Mouse (Mus musculus): ENCODE data around the gene Syk. TPM values are rescaled to one million over a fixed set of nuclear protein-coding genes. Genes with fewer than 3 reads are reported as not detected.
A peak's percentile ranks its signal among the peaks of the same experiment; 100 is the strongest.

Gene Syk
- total RNA-seq, 4 experiments from 2014 or later: 16.1 to 18.7 (median 17.6) TPM

GRCm38 (mm10) chr13:52598233-52598632 is 15.3 kb downstream of the Syk start:
- DNase-seq (ENCODE audit: low spot score): no peak

- no peak for DNase-seq (ENCODE audit: low spot score)
Measured at GRCm38 (mm10) chr13:52600015-52600643, 17.2 kb downstream of the Syk start.

GRCm38 (mm10) chr13:52602752-52603151 is 19.8 kb downstream of the Syk start:
- no peak for DNase-seq (ENCODE audit: low spot score)

GRCm38 (mm10) chr13:52603704-52604349 is 20.9 kb downstream of the Syk start:
- DNase-seq (ENCODE audit: low spot score): no peak

- no peak for DNase-seq (ENCODE audit: low spot score)
Measured at GRCm38 (mm10) chr13:52605006-52605405, 22.0 kb downstream of the Syk start.

GRCm38 (mm10) chr13:52605911-52606310 is 22.9 kb downstream of the Syk start:
- peak; percentile 64 for DNase-seq (ENCODE audit: low spot score)

- DNase-seq (ENCODE audit: low spot score): peak; percentile 35
Measured at GRCm38 (mm10) chr13:52606656-52607275, 23.8 kb downstream of the Syk start.

- no peak for DNase-seq (ENCODE audit: low spot score)
Measured at GRCm38 (mm10) chr13:52607964-52608363, 25.0 kb downstream of the Syk start.

- DNase-seq (ENCODE audit: low spot score): no peak
Measured at GRCm38 (mm10) chr13:52610463-52610862, 27.5 kb downstream of the Syk start.

GRCm38 (mm10) chr13:52613266-52613665 is 30.3 kb downstream of the Syk start:
- no peak for DNase-seq (ENCODE audit: low spot score)

- no peak for DNase-seq (ENCODE audit: low spot score)
Measured at GRCm38 (mm10) chr13:52615085-52615484, 32.1 kb downstream of the Syk start.

- DNase-seq (ENCODE audit: low spot score): no peak
Measured at GRCm38 (mm10) chr13:52617096-52617714, 34.2 kb downstream of the Syk start.

- no peak for DNase-seq (ENCODE audit: low spot score)
Measured at GRCm38 (mm10) chr13:52618592-52618991, 35.6 kb downstream of the Syk start.

GRCm38 (mm10) chr13:52619482-52619881 is 36.5 kb downstream of the Syk start:
- no peak for DNase-seq (ENCODE audit: low spot score)

- DNase-seq (ENCODE audit: low spot score): peak; percentile 65
Measured at GRCm38 (mm10) chr13:52624038-52624437, 41.1 kb downstream of the Syk start.

GRCm38 (mm10) chr13:52628602-52629001 is 45.6 kb downstream of the Syk start:
- no peak for DNase-seq (ENCODE audit: low spot score)

- DNase-seq (ENCODE audit: low spot score): no peak
Measured at GRCm38 (mm10) chr13:52631624-52632023, 48.7 kb downstream of the Syk start.

GRCm38 (mm10) chr13:52635484-52635883 is 52.5 kb downstream of the Syk start:
- DNase-seq (ENCODE audit: low spot score): no peak

GRCm38 (mm10) chr13:52636176-52636748 is 53.3 kb downstream of the Syk start:
- DNase-seq (ENCODE audit: low spot score): no peak

GRCm38 (mm10) chr13:52646566-52646965 is 63.6 kb downstream of the Syk start:
- DNase-seq (ENCODE audit: low spot score): no peak

GRCm38 (mm10) chr13:52647996-52648712 is 65.2 kb downstream of the Syk start:
- no peak for DNase-seq (ENCODE audit: low spot score)
